Mouse (Mus musculus): ENCODE results near the gene Tmem121b.

- TF ChIP-seq CTCF (conservative IDR thresholded peaks at IDR 0.05 in 1 of 2, IDR thresholded peaks at IDR 0.05 in 1 of 2; ENCODE audit: low read depth in 2 of 2, low read length in 2 of 2) (no peak), MYC (IDR thresholded peaks at IDR 0.05; ENCODE audit: low read depth, low read length) (peak; percentile 58; the same call in 1 of the 2 replicates)
Measured at GRCm38 (mm10) chr6:120454627-120455077, 39.0 kb downstream of the Tmem121b start.
